Mouse (Mus musculus): ENCODE measurements around the gene Bag3.
"Not testable (repeated sequence)": the region's sequence is repeated elsewhere in the genome, so short reads cannot be mapped to it uniquely, and the experiment has no call there.

Gene Bag3

DNA sequence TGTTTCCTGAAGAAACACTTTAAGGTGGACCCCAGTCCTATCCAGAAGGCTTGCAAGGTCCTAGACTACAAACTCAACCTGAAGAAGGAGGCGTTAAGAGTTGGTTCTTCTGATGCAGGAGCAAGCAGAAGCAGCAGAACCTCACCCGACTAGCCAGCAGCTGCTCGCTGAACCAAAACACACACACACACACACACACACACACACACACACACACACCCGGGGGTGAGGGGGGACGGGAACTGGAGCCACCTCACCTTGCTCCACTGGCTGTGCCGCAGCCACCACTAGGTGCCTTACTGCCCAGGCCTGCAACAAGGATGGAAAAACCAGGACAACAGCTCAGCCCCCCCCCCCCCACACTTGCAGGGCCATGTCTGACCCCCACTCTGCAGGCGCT lies 42.9 kb downstream of the Bag3 start:
- no peak for DNase-seq (ENCODE audit: extremely low spot score, low read depth, low spot score)

DNA sequence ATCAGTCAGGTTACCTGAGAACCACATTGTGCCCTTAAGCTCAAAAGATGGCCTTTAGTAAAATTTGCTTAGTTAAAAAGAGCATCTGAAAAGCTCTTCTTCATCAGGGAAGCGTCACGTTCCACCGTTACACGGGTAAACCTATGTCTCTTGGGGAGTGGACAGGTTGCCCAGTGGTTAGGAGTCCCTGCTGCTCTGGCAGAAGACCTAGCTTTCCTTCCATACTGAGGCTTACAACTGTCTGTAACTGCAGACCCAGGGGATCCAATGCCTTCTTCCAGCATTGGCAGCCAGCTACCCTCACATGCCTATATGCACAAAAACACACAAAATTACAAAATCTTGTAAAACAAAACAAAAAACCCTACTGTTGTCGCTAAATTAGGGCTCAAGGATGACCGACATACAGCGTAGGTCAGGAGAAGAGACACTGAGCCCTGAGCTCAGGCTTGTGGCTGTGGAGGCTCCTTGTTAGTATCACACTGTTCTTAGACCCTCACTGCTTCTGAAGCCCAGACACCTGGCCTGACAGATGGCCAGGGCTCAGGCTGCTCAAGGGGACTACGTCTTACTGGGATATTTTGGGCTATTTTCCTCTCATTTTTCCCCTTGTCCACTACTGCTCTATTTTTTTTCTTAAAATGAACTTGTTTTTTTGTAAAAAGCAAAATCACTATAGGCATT lies 44.3 kb downstream of the Bag3 start:
- no peak for DNase-seq (ENCODE audit: extremely low spot score, low read depth, low spot score)

DNA sequence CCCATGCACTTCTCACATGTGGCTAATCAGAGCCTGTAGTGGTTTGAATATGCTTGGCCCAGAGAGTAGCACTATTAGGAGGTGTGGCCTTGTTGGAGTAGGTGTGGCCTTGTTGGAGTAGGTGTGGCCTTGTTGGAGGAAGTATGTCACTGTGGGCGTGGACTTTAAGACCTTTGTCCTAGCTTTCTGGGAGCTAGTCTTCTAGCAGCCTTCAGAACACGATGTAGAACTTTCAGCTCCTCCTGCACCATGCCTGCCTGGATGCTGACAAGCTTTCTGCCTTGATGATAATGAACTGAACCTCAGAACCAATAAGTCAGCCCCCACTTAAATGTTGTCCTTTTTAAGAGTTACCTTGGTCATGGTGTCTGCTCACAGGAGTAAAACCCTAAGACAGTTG lies 46.0 kb downstream of the Bag3 start:
- DNase-seq (ENCODE audit: extremely low spot score, low read depth, low spot score), result not testable (repeated sequence)

DNA sequence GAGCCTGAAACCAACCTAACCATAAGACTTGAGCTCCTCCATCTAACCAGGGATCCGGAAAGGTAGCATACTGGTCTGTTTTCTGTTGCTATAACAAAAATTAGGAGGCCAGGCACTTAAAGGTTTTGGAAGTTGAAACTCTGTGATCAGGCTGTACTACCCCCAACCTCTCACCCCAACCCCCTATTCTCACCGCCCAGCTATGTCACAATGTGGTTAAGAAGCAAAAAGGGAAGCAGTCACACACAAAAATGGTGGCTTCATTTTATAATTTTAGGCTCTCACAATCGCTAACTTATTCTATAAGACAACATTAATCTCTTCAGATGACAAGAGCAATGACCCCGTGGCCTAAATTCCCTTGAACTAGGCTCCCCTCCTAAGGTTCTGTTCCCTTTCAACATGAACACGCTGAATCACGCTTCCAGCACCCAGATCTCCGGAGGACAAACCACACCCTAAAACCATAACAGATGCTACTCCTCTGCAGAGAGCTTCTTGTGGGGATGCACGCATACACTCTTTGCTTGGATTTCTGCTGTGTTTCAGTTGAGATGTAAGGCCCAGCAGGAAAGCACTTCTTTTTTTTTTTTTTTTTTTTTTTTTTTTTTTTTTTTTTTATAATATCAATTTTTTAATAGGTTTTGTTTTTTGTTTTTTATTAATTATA lies 46.7 kb downstream of the Bag3 start:
- no peak for DNase-seq (ENCODE audit: extremely low spot score, low read depth, low spot score)

DNA sequence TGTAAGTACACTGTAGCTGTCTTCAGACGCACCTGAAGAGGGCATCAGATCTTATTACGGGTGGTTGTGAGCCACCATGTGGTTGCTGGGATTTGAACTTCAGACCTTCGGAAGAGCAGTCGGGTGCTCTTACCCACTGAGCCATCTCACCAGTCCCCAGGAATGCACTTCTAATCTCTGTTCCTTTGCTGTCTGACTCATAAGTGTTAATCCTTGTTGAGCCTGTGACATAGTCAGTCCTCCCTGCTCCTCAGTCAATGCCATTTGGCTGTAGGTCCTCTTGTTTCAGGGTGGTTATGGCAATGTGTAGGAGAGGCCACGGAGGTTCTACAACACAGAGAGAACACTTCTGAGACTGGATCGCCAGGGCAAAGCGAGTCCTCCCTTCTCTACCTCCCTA lies 47.2 kb downstream of the Bag3 start:
- DNase-seq (ENCODE audit: extremely low spot score, low read depth, low spot score), result not testable (repeated sequence)

DNA sequence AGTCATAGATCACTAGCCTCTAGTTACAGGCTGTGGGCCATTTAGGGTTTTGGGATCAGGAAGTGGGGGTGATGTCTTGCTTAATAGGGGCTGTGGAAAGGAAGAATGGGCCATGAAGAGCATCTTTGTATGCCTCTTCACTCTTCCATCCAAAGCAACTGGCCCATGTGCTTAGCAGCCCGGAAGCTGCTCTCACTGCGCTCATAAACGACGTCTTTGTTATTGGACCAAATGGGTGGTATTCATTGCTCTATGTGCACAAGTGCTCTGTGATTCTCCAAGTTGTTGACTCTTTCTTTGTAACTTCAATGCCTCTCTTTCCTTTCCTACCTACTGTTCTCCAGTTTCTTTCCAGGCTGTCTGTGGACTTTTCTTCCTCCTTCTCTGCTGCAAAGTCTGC lies 48.6 kb downstream of the Bag3 start:
- no peak for DNase-seq (ENCODE audit: extremely low spot score, low read depth, low spot score)

DNA sequence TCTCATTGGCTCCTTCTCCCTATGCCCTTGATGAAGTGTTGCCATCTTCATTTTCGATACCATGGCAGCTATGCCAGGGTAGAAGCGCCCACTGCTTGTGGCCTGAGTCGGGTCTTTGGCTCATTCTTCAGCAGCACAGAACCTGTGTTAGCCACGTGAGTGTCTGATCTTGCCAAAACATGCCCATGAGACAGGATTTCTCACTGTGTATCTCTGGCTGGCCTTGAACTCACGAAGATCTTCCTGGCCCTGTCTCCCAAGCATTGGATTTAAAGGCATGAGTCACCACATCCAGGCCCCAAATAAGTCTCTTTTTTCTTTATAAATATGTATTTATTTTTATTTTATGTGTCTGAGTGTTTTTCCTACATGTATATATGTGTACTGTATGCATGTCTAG lies 51.8 kb downstream of the Bag3 start:
- DNase-seq (ENCODE audit: extremely low spot score, low read depth, low spot score), result no peak

DNA sequence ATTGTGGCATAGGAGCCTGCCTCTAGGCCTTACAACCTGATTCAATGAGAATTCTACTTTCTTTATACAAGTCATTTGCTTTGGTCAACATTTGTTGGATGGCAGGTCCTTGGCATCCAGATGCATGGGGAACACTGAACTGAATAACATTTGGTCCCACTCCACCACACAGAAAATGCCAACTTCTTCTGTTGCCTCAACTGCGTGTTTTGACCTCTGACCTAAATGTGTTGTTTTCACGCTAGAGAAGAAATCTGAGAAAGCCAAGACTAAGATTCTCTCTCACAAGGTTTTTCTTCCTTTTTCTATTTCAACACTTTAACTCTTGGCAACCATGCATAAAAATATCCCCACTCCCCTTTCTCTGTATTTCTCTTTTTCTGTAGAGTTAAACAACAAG lies 52.4 kb downstream of the Bag3 start:
- no peak for DNase-seq (ENCODE audit: extremely low spot score, low read depth, low spot score)

DNA sequence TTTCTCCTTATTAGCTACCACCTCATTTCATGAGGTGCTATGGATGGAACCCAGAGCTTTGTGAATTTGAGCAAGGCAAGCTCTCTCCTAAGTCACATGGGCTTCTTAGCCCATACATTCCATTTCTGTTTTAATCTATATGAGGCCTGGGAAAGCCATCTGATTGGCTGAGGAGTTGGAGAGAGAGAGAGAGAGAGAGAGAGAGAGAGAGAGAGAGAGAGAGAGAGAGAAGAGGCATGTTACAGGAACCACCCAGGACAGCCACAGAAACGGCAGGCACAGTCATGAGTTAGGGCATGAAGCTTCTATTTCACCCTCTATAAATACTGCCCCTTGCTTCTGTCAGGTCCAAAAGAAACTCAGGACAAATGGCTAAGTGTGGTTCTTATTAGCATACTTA lies 54.2 kb downstream of the Bag3 start:
- DNase-seq (ENCODE audit: extremely low spot score, low read depth, low spot score), result no peak

DNA sequence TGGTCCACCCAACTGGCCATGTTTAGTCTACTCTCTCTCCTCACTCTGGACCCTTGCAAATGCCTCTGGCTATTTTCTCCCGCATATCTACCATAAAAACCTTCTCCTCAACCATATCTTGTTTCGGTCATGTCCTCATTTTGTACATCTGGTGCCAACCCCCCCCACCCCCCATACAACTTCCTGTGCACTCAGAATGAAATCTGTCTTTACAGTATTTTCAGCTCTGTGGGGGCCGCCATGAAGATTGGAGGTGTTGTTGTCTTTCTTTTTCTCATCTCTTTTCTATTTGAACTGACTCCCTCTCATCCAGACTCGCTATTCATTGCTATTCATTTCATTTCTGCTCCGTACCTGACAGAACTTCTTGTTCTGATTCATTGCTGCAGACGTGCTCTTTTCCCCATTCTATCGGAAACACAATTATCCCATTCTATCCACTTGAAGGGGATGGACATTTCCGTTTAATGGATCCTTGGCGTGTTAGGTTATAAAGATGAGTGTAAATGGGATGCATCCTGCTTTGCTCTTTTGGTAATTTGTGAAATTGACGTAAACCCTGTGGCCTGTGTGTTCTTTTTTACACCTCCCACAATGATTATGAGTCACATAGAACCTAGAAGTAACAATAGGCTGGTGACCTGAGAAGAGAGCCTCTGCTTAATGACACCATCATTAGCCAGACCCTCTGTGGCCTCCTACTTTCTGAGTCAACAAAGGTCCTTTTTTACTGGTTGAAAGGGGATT lies 55.0 kb downstream of the Bag3 start:
- no peak for DNase-seq (ENCODE audit: extremely low spot score, low read depth, low spot score)

DNA sequence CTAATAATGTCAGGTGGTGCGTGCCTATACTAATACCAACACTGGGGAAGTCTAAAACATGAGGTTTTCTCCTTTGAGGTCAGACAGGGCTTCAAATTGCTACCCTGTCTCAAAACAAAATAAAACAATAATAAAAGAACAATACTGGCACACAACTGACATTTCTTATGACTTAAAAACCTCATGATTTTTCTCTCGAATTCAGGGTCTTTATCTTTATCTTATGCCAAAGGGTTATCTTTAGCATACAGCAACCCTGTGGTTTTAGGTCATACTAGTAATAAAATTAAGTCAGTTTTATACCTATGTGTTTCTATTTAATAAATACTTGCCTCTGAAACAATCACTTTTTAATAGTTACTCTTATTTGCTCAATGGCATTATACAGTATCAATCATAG lies 56.0 kb downstream of the Bag3 start:
- no peak for DNase-seq (ENCODE audit: extremely low spot score, low read depth, low spot score)

DNA sequence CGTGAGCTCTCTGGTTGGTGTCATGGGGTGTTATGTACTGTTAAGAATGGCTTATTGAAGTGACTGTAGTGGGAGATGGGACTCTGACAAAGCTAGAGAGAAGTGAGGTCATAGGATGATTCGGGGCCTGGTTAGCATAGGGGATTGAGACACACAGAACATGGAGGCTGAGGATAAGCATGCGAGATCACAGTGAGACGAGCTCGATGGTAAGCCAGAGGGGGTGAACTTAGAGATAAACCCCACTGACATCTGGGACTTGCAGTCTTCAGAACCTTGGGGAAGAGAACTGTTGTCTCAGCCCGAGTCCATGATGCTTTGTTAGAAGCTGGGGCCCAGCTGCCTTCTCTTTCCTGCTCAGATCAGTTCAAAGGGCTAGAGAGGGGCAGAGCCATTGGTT lies 56.9 kb downstream of the Bag3 start:
- DNase-seq (ENCODE audit: extremely low spot score, low read depth, low spot score), result no peak

DNA sequence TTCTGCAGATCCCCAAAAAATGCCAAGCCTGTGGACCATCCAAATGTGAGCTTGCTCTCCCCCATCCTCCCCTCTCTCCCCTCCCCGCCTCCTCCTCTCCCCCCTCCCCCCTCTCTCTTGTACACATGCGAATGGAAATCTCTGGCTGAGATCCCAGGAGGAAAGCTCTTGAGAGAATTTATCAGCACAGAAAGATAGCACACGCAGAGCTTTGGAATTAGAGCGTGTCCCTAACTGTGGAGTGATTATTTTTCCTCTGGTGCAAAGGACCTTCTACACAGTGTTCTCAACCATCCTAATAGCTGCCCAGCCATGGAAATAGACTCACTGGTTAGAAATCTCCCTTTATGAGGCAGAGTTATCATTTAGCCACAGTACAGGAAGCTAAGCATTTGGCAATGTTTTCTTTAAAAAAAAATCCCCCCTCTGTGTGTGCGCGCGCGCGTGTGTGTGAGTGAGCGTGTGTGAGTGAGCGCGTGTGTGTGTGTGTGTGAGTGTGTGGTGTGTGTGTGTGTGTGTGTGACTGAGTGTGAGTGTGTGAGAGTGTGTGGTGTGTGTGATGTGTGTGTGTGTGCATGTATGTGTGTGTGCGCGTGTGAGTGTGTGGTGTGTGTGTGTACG lies 58.6 kb downstream of the Bag3 start:
- no peak for DNase-seq (ENCODE audit: extremely low spot score, low read depth, low spot score)

DNA sequence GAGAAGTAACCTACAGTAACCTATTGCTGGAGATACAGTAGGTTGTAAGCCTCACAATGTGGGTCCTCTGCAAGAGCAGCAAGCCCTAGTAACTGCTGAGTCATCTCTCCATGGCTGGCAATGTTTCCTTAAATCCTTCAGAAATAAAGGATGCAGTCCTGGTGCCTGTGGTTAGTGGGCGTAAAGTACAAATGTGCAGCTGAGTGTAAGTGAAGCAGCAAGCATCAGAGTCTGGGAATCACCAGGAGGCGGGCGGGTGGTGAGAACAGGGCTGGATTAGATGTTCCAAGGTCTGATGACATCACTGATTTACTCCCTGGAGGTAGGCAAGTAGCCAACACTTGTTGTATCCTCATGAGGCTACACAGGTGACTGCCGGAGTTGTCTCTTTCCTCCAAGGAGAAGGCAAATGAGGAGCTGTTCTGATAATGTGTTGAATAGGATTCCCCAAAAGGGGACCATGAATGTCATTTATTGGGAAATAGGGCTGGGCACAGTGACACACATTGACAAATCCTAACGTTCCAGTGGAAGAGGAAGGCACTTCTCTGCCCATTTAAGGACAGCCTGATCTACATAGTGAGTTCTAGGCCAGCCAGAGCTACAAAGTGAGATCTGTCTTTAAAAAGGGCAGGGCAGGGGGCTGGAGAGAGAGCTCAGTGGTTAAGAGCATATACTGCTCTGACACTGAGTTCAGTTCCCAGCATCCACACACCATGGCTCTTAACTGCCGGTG lies 60.0 kb downstream of the Bag3 start:
- DNase-seq (ENCODE audit: extremely low spot score, low read depth, low spot score), result no peak

DNA sequence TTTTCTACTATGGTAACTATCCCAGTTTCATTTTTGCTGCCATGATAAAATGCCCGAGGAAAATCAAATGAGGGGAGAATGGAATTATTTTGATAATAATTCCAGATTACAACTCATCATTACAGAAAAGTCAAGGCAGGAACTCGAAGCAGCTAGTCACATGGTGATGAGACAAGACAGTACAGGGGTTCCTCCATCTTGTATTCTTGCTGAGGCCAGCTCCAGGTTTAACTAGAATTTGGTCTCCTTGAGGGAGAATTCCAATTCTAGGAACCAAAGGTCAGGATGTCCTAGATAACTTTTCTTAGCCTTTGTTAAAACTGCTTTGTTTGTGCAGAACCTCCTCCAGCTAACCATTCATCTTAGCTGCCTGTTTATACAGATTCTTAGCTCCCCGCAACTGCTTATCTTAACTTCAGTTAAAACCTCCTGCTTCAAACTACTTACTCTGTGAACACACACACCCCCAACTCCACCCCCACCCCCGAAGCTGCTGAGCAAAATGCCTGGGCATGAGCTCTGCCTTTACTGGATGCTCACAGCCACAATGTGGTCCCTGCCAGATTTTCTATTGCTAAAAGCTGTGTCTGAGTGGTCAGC lies 64.0 kb downstream of the Bag3 start:
- no peak for DNase-seq (ENCODE audit: extremely low spot score, low read depth, low spot score)

DNA sequence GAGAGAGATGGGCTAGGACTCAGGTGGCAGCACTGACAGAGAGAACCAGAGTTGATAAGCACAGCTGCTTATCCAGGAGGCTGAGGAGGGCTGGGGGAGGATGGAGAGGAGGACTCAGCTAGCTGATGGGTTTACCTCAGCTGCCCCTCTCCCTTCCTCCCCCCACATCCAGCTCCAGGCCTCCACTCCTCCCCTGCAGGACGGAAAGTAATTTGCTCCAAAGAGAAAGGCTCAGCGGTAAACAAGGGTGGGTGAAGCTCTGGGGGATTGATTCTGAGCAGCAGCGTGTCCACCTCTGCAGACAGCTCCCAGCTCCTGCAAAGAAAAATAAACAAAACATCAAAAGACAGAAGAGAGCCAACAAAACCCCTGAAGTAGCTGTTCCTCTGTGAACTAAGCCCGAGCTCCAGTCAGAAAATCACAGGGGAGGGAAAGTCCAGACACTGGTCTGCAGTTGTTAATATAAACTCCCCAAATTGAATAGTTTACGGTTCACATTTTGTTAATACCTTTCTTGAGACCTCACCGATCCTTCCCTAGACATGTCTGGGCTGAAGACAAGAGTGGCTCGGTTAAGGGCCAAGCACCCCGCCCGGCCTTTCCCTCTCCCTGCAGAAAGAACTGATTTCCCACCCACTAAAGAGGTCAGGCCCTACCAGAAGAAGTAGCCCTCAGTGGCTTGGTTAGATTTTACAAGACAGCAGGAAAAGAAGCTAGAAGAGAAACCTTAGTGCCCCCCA lies 68.1 kb downstream of the Bag3 start:
- no peak for DNase-seq (ENCODE audit: extremely low spot score, low read depth, low spot score)

DNA sequence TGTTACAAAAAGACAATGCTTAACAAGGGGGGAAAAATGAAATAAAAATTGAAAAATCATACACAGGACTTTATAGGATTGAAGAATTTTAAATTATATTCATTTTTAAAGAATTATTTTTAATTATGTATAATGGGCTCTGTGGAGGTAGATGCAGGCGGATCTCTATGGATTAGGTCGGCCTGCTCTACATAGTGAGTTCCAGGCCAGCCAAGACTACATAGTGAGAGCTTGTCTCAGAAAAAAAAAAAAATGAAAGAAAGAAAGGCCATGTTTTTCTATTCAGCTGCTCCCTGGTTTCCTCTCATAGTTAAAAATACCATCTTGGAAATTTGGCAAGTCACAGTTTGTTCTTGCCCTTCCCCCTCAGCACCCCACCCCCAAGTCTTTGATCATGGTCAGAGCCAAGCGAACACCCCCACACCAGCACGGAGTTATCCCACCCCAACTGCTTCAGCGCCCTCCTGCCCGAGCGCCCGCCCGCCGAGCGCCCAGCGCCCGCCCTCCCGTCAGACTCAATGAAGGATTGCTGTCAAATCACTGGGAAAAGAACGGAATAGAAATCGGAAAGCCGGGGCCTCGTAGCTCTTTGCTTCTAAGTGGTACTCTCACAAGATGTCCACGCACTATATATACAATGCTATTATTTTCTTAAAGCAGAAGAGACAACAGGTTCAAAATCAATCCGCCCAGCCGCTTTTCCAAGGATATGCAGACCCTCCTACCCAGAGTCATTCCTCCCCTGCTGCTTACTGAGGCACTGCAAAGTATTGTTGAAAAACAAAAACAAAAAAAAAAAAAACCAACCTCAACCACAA lies 68.9 kb downstream of the Bag3 start:
- DNase-seq (ENCODE audit: extremely low spot score, low read depth, low spot score), result no peak

DNA sequence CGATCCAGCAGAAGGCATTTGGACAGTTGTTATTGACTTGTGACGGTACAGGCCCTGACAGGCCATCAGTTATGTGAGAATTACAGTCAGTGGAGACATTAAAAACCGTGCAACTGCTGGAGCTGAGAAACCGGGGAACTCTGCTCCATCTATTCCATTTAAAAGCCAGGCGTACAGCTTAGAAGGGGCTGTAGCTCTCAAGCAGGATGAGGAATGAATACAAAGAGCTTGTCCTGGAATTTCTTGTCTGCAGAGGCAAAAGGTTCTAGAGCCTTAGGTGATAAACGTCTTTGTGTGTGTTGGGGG lies 69.5 kb downstream of the Bag3 start:
- DNase-seq (ENCODE audit: extremely low spot score, low read depth, low spot score), result no peak

DNA sequence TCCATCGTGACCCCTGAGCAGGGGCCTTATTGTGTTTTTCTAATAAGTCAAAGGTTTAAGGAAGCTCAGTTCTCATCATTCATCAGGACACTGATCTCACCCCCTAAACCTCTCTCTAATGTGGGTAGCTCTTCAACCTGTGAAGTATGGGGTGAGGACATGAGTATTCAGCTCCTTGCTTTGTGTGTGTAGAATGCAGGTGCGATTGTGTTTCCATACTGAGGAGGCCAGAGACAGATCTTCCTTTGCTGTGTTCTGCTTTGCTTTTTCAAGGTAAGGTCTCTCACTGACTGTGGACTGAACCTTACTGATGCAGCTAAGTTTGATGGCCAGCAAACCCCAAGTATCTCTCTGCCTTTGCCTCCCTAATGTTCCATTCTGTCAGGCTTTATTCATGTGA lies 72.9 kb downstream of the Bag3 start:
- DNase-seq (ENCODE audit: extremely low spot score, low read depth, low spot score), result no peak

Measured in hindlimb bud, embryonic 11.5 days (tissue).